Mouse (Mus musculus): ENCODE measurements around the gene Gm49711.

- no peak for TF ChIP-seq CTCF (IDR thresholded peaks at IDR 0.05; ENCODE audit: extremely low read depth, insufficient read depth, insufficient read length, insufficient replicate concordance)
- no peak for TF ChIP-seq POLR2A (IDR thresholded peaks at IDR 0.05; ENCODE audit: low read depth, low read length)
Measured at GRCm38 (mm10) chr16:92158461-92159091, 100.5 kb downstream of the Gm49711 start.

Measured in spleen, adult 2 months (tissue).